Mouse (Mus musculus) adrenal gland, adult 2 months (tissue): ENCODE results near the gene Hoxb3. TPM values are rescaled to one million over a fixed set of nuclear protein-coding genes. Genes with fewer than 3 reads are reported as not detected.

Experiments used
- DNase-seq: peaks from one replicate; pipeline ENCODE4 v3.0.0; 2021
- polyA plus RNA-seq: library from polyadenylated mRNA; depleted of rRNA; stranded (reverse); fragments of >200 nt; gene quantifications from 2 replicates; pipeline ENCODE4 v1.2.3, GENCODE M21; 2012
- total RNA-seq, 2 experiments: library from RNA; stranded (reverse); gene quantifications; 2 replicates each; pipeline ENCODE4 v1.2.3; 2021

Gene Hoxb3
- total and polyA plus RNA-seq, 3 experiments, result 20.1 to 89.4 (median 21.9) TPM

GRCm38 (mm10) chr11:96317608-96318367, 5.3 kb upstream of the Hoxb3 start, which contains the start of gene Hoxb4:
Gene Hoxb4 (plus strand): TSS chr11:96318267.
- peak; percentile 73 for DNase-seq

GRCm38 (mm10) chr11:96318368-96319070, 4.6 kb upstream of the Hoxb3 start:
- peak; percentile 91 for DNase-seq

- DNase-seq, result peak; percentile 77
These were observed 3.8 kb upstream of the Hoxb3 start for GRCm38 (mm10) chr11:96319071-96319902.

GRCm38 (mm10) chr11:96319910-96320309, 3.2 kb upstream of the Hoxb3 start:
- DNase-seq, result peak; percentile 80

- peak; percentile 62 for DNase-seq
These were observed 2.4 kb upstream of the Hoxb3 start for GRCm38 (mm10) chr11:96320688-96321087.

- peak; percentile 61 for DNase-seq
These were observed 1.3 kb upstream of the Hoxb3 start for GRCm38 (mm10) chr11:96321846-96322245.

GRCm38 (mm10) chr11:96322738-96323137, 388 bp upstream of the Hoxb3 start:
- no peak for DNase-seq

- DNase-seq, result peak; percentile 63
These were observed 999 bp downstream of the Hoxb3 start for GRCm38 (mm10) chr11:96324125-96324524.

- no peak for DNase-seq
These were observed 1.8 kb downstream of the Hoxb3 start for GRCm38 (mm10) chr11:96324965-96325364.

- DNase-seq, result peak; percentile 69
These were observed 2.7 kb downstream of the Hoxb3 start for GRCm38 (mm10) chr11:96325747-96326212.

GRCm38 (mm10) chr11:96326705-96327104, 3.6 kb downstream of the Hoxb3 start:
- no peak for DNase-seq

GRCm38 (mm10) chr11:96327122-96327521, 4.0 kb downstream of the Hoxb3 start:
- DNase-seq, result no peak

GRCm38 (mm10) chr11:96327750-96328149, 4.6 kb downstream of the Hoxb3 start:
- no peak for DNase-seq

GRCm38 (mm10) chr11:96328605-96329004, 5.5 kb downstream of the Hoxb3 start:
- DNase-seq, result no peak

- no peak for DNase-seq
These were observed 9.0 kb downstream of the Hoxb3 start for GRCm38 (mm10) chr11:96332105-96332504.

GRCm38 (mm10) chr11:96332618-96333032, 9.5 kb downstream of the Hoxb3 start:
- DNase-seq, result no peak

GRCm38 (mm10) chr11:96333241-96334001, 10.3 kb downstream of the Hoxb3 start:
- DNase-seq, result peak; percentile 36

GRCm38 (mm10) chr11:96334002-96334364, 10.9 kb downstream of the Hoxb3 start:
- peak; percentile 15 for DNase-seq

- no peak for DNase-seq
These were observed 11.9 kb downstream of the Hoxb3 start for GRCm38 (mm10) chr11:96334998-96335397.

GRCm38 (mm10) chr11:96336597-96336996, 13.5 kb downstream of the Hoxb3 start:
- DNase-seq, result peak; percentile 76

- peak; percentile 52 for DNase-seq
These were observed 13.9 kb downstream of the Hoxb3 start for GRCm38 (mm10) chr11:96337026-96337425.
